Mouse (Mus musculus): Measurements from ENCODE around the gene Pigx. TPM values are rescaled to one million over a fixed set of nuclear protein-coding genes. Genes with fewer than 3 reads are reported as not detected.

The Pigx gene
- polyA plus RNA-seq, 1 experiment from 2014 or later = 130 TPM

- Histone ChIP-seq H3K4me3 (no peak overlapping the region), H3K27me3 (no peaks in the 10 kb centered on the region), H3K27ac (replicated peaks) (no peak overlapping the region), H3K4me2 (replicated peaks) (no peak overlapping the region), H3K36me3 (no peaks in the 10 kb centered on the region), H3K9me3 (no peaks in the 10 kb centered on the region), H3K4me1 (no peaks in the 10 kb centered on the region), H3K9ac (replicated peaks) (no peak overlapping the region)
- 73% methylated on average over 17 of the region's 17 CpGs for WGBS
- ATAC-seq (replicated peaks) = no peak
Observed at GRCm38 (mm10) chr16:32124444-32125335, 25.1 kb upstream of the Pigx start.

DNA sequence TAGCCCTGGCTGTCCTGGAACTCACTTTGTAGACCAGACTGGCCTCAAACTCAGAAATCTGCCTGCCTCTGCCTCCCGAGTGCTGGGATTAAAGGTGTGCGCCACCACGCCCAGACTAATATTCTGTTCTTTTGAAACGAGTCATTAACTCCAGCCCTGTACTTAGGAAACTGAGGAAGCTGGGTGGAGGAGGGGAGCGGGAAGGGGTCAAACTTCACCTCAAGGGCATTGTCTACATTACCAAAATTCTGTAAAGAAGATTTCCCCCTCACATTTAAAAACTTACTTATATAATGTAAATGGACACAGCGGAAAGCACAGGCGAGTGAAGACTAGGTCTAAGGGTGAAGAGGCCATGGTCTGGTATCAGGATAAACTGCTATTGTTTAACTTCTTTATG lies 24.5 kb upstream of the Pigx start:
- no peak overlapping the region for H3K9ac ChIP-seq (replicated peaks)
- no peaks in the 10 kb centered on the region for H3K27me3 ChIP-seq
- H3K4me3 ChIP-seq = no peak overlapping the region
- H3K4me1 ChIP-seq = no peaks in the 10 kb centered on the region
- H3K9me3 ChIP-seq = no peaks in the 10 kb centered on the region
- no peak overlapping the region for H3K4me2 ChIP-seq (replicated peaks)
- ATAC-seq (replicated peaks) = no peak
- WGBS = 96% methylated on average over 7 of the region's 7 CpGs
- H3K36me3 ChIP-seq = no peaks in the 10 kb centered on the region
- no peak overlapping the region for H3K27ac ChIP-seq (replicated peaks)

DNA sequence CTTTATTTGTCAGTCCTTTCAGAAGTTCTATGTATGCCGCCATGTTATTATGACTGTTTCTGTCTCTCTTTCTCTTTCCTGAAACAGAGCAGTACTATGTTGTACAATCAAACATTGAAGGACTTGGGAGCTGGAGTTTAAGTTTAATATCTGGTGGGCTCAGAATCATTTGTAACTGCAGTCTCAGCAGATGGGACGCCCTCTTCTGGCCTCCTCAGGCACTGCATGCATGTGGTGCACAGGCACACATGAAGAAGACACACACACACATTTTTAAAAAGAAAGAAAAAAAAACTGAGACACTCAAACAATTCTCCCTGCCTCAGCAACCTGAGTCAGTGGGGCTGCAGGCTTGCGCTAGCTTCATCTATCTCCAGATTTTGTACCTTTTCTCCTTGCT lies 20.9 kb upstream of the Pigx start:
- 81% methylated on average over 3 of the region's 3 CpGs for WGBS
- Histone ChIP-seq H3K9ac (replicated peaks) (no peak overlapping the region), H3K36me3 (no peaks in the 10 kb centered on the region), H3K4me3 (no peak overlapping the region), H3K27ac (replicated peaks) (no peak overlapping the region), H3K4me2 (replicated peaks) (no peak overlapping the region), H3K9me3 (no peaks in the 10 kb centered on the region), H3K4me1 (no peaks in the 10 kb centered on the region), H3K27me3 (no peaks in the 10 kb centered on the region)
- no peak for ATAC-seq (replicated peaks)

DNA sequence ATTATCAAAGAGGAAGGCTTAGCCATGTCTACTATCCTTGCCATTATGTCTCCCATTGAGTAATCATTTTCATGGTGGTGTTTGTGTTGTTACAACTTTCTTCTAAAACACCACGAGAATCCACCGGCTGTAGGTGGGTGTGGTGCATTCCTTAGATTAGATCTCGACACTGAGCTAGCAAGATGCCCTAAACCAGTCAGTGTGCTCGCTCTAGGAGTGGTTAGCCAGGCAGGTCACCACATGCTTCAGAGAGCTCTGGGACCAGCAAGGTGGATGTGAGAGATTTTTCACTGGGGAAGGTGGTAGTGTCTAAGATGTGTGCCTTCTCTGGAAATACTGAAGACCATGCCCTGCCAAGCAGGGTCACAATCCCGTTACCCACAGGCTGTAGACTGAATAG lies 16.6 kb upstream of the Pigx start:
- Histone ChIP-seq H3K27me3 (no peaks in the 10 kb centered on the region), H3K4me2 (replicated peaks) (no peak overlapping the region), H3K4me1 (no peaks in the 10 kb centered on the region), H3K27ac (replicated peaks) (no peak overlapping the region), H3K9me3 (no peaks in the 10 kb centered on the region), H3K36me3 (no peaks in the 10 kb centered on the region), H3K9ac (replicated peaks) (no peak overlapping the region), H3K4me3 (no peak overlapping the region)
- WGBS = 56% methylated on average over 5 of the region's 5 CpGs
- no peak for ATAC-seq (replicated peaks)

DNA sequence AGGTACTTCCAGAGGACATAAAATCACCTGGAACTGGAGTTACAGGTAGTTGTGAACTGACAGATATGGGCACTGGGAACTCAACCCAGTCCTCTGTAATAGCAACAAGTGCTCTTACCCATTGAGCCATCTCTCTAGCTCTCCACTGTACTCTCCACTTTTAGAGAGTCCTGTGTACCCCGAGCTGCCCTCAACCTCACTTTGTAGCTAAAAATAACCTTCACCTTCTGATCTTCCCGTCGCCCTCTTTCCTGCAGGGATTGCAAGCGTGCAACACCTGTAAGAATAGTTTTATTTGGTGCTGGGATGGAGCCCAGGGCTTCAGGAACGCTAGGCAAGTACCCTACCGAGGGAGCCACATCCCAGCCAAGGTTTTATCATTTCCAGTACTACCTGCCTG lies 16.2 kb upstream of the Pigx start:
- Histone ChIP-seq H3K36me3 (no peaks in the 10 kb centered on the region), H3K27me3 (no peaks in the 10 kb centered on the region), H3K9me3 (no peaks in the 10 kb centered on the region), H3K9ac (replicated peaks) (no peak overlapping the region), H3K4me3 (no peak overlapping the region), H3K4me2 (replicated peaks) (no peak overlapping the region), H3K27ac (replicated peaks) (no peak overlapping the region), H3K4me1 (no peaks in the 10 kb centered on the region)
- 70% methylated on average over 6 of the region's 6 CpGs for WGBS
- no peak for ATAC-seq (replicated peaks)

GRCm38 (mm10) chr16:32114968-32115695 lies 15.6 kb upstream of the Pigx start:
- no peak overlapping the region for H3K4me3 ChIP-seq
- H3K9ac ChIP-seq (replicated peaks) = no peak overlapping the region
- no peak overlapping the region for H3K4me2 ChIP-seq (replicated peaks)
- no peaks in the 10 kb centered on the region for H3K4me1 ChIP-seq
- H3K9me3 ChIP-seq = no peaks in the 10 kb centered on the region
- WGBS = 10% methylated on average over 15 of the region's 15 CpGs
- no peaks in the 10 kb centered on the region for H3K27me3 ChIP-seq
- H3K27ac ChIP-seq (replicated peaks) = no peak overlapping the region
- no peaks in the 10 kb centered on the region for H3K36me3 ChIP-seq
- peak; percentile 48; the same call in 1 of the 2 replicates for ATAC-seq (replicated peaks)

- Histone ChIP-seq H3K4me1 (no peaks in the 10 kb centered on the region), H3K9ac (replicated peaks) (no peak overlapping the region), H3K4me2 (replicated peaks) (no peak overlapping the region), H3K4me3 (no peak overlapping the region), H3K36me3 (peaks cover 3% of the 10 kb centered on the region; the same call in 1 of the 2 replicates), H3K27me3 (no peaks in the 10 kb centered on the region), H3K9me3 (no peaks in the 10 kb centered on the region), H3K27ac (replicated peaks) (no peak overlapping the region)
- ATAC-seq (replicated peaks) = no peak
- 80% methylated on average over 10 of the region's 10 CpGs for WGBS
Observed at GRCm38 (mm10) chr16:32114406-32114805, 14.9 kb upstream of the Pigx start.

DNA sequence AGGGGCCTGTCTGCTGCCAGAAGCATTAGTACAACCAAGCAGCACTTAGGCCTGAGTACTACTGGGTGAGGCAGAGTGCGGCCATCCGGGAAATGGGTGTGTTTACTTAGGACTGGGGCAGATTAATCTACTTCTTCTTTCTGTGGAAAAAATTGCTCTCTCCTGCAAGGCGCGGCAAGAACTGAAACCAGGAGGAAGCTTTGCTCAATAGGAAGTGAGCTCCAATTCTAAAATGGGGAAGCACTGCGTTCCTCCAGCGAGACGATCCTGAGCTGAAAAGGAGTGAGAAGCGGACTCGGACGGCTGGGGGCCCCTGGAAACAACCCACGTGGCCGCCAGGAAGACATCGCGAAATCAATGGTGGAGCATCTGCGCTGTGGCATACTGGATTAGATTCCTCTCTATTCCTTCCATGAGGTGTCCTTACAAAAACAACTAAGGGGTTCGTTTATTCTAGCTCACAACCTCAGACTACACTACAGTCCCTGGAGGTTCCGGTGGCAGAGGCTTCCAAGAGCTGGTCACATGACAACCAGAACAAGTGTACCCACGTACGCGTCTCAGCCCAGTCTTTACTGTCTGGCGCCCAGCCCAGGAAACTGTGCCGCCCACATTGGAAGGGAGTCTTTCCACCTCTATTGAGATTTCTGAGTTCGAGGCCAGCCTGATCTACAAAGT lies 14.1 kb upstream of the Pigx start:
- Histone ChIP-seq H3K4me1 (no peaks in the 10 kb centered on the region), H3K9ac (replicated peaks) (no peak overlapping the region), H3K27ac (replicated peaks) (no peak overlapping the region), H3K36me3 (peaks cover 6% of the 10 kb centered on the region; the same call in 1 of the 2 replicates), H3K27me3 (no peaks in the 10 kb centered on the region), H3K4me2 (replicated peaks) (no peak overlapping the region), H3K4me3 (no peak overlapping the region), H3K9me3 (no peaks in the 10 kb centered on the region)
- 59% methylated on average over 23 of the region's 23 CpGs for WGBS
- ATAC-seq (replicated peaks) = no peak

- no peak for ATAC-seq (replicated peaks)
- no peak overlapping the region for H3K4me3 ChIP-seq
- H3K27ac ChIP-seq (replicated peaks) = no peak overlapping the region
- peaks cover 23% of the 10 kb centered on the region for H3K36me3 ChIP-seq
- H3K27me3 ChIP-seq = no peaks in the 10 kb centered on the region
- no peak overlapping the region for H3K9ac ChIP-seq (replicated peaks)
- H3K4me1 ChIP-seq = no peaks in the 10 kb centered on the region
- 68% methylated on average over 15 of the region's 15 CpGs for WGBS
- H3K4me2 ChIP-seq (replicated peaks) = no peak overlapping the region
- no peaks in the 10 kb centered on the region for H3K9me3 ChIP-seq
Observed at GRCm38 (mm10) chr16:32110951-32111699, 11.6 kb upstream of the Pigx start.

GRCm38 (mm10) chr16:32108578-32108977 lies 9.0 kb upstream of the Pigx start:
- WGBS = 97% methylated on average over 2 of the region's 2 CpGs
- H3K4me2 ChIP-seq (replicated peaks) = no peak overlapping the region
- H3K9ac ChIP-seq (replicated peaks) = no peak overlapping the region
- no peak overlapping the region for H3K27ac ChIP-seq (replicated peaks)
- peaks cover 40% of the 10 kb centered on the region for H3K36me3 ChIP-seq
- ATAC-seq (replicated peaks) = no peak
- H3K27me3 ChIP-seq = no peaks in the 10 kb centered on the region
- H3K4me3 ChIP-seq = no peak overlapping the region
- no peaks in the 10 kb centered on the region for H3K4me1 ChIP-seq
- no peaks in the 10 kb centered on the region for H3K9me3 ChIP-seq

DNA sequence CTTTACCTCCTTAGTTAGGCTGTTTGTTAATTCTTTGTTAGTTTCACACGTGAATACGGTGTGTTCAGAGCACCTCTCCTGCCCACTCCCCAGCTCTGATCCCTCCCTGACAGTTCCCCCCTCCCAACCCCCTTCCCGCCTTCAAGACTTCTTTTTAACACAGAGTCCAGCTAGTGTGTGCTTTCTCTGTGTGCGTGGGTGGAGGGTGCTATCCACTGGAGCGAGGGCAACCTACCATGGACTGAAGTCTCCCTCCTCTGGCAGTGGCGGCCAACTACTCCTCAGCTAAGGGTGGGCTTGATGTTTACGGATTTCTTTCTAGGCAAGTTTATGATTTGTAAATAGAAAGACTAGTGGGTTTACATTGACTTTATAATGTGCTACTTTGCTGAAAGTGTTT lies 8.6 kb upstream of the Pigx start:
- WGBS = 85% methylated on average over 7 of the region's 7 CpGs
- H3K27me3 ChIP-seq = no peaks in the 10 kb centered on the region
- H3K9me3 ChIP-seq = no peaks in the 10 kb centered on the region
- no peak overlapping the region for H3K27ac ChIP-seq (replicated peaks)
- H3K9ac ChIP-seq (replicated peaks) = no peak overlapping the region
- H3K36me3 ChIP-seq = peaks cover 44% of the 10 kb centered on the region
- H3K4me2 ChIP-seq (replicated peaks) = no peak overlapping the region
- no peak overlapping the region for H3K4me3 ChIP-seq
- no peaks in the 10 kb centered on the region for H3K4me1 ChIP-seq
- no peak for ATAC-seq (replicated peaks)
